Mouse (Mus musculus): ENCODE data around the gene Ank3. TPM values are rescaled to one million over a fixed set of nuclear protein-coding genes. Genes with fewer than 3 reads are reported as not detected.

The Ank3 gene
- total RNA-seq, 2 experiments from 2014 or later = 497 to 550 TPM

GRCm38 (mm10) chr10:69398197-69398762, 293 bp upstream of the Ank3 start:
- intact Hi-C loops (cut with DNase I) = no loop called here
- no peak for DNase-seq (ENCODE audit: low spot score in 2 of 2)

DNA sequence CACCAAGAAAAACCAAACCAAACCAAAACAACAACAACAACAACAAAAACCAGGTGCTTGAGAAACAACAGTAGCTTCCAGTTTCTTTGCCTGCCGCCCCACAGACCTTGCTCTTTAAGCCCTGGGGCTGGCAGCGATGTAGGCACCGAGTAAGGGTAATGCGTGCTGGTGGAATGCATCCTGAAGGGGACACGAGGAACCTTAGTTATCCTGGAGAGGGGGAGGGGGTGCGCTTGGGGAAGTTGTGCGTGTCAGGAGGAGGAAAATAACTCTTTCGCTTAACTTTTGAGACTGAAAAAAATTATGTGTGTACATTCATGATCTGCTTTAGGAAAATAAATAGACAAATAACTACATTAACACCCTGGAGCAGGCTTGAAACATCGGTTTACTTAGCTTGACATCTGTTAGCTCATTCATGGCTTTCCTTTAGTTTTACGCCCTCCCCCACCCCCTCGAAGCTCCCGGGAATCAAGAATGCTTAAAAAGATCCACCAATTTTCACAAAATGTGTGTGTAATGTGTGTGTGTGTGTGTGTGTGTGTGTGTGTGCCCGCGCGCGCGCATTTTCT, 1.3 kb downstream of the Ank3 start:
- DNase-seq (ENCODE audit: low spot score in 2 of 2) = no peak
- intact Hi-C loops (cut with DNase I) = no loop called here

GRCm38 (mm10) chr10:69405431-69405830, 6.9 kb downstream of the Ank3 start:
- intact Hi-C loops (cut with DNase I) = no loop called here
- DNase-seq (ENCODE audit: low spot score in 2 of 2) = no peak

GRCm38 (mm10) chr10:69414888-69415287, 16.3 kb downstream of the Ank3 start:
- intact Hi-C loops (cut with DNase I) = no loop called here
- no peak for DNase-seq (ENCODE audit: low spot score in 2 of 2)

GRCm38 (mm10) chr10:69418716-69419115, 20.1 kb downstream of the Ank3 start:
- intact Hi-C loops (cut with DNase I) = no loop called here
- DNase-seq (ENCODE audit: low spot score in 2 of 2) = no peak

DNA sequence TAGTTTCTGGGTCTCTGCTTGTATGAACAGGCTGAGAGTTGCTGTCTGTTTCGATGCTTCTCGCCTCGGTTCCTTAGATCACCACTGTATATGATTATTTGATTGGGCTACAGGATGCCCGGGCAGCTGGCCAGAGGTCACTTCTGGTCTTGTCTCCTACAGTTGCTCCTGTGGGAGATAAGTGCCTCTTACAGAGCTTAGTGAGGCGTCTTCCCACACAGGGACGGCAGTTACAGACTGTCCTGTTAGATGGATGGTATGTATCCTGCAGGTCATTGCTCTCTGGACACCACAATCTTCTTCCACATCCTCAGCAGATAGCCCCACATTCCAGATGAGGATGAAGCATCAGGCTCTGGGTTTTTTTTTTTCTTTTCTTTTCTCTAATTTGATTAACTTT, 21.7 kb downstream of the Ank3 start:
- intact Hi-C loops (cut with DNase I) = no loop called here
- no peak for DNase-seq (ENCODE audit: low spot score in 2 of 2)

DNA sequence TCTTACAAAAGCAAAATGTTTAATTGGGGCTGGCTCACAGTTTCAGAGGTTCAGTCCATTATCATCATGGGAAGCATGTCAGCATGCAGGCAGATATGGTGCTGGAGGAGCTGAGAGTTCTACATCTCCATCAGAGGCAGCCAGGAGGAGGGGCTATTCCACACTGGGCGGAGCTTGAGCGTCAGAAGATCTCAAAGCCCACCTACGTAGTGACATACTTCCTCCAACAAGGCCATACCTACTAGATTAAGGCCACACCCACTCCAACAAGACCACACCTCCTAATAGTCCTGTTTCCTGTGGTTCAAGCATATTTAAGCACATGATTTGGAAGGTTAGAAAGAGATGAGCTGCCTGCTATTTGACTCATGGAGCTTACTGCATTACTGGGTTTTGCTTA, 25.5 kb downstream of the Ank3 start:
- intact Hi-C loops (cut with DNase I) = no loop called here
- DNase-seq (ENCODE audit: low spot score in 2 of 2) = no peak

- no peak for DNase-seq (ENCODE audit: low spot score in 2 of 2)
- intact Hi-C loops (cut with DNase I) = no loop called here
Measured at GRCm38 (mm10) chr10:69430138-69430537, 31.6 kb downstream of the Ank3 start.

GRCm38 (mm10) chr10:69431101-69431500, 32.5 kb downstream of the Ank3 start:
- no peak for DNase-seq (ENCODE audit: low spot score in 2 of 2)
- intact Hi-C loops (cut with DNase I) = no loop called here

- no peak for DNase-seq (ENCODE audit: low spot score in 2 of 2)
- intact Hi-C loops (cut with DNase I) = no loop called here
Measured at GRCm38 (mm10) chr10:69435213-69435612, 36.6 kb downstream of the Ank3 start.

- DNase-seq (ENCODE audit: low spot score in 2 of 2) = no peak
- intact Hi-C loops (cut with DNase I) = no loop called here
Measured at GRCm38 (mm10) chr10:69439449-69439848, 40.9 kb downstream of the Ank3 start.

DNA sequence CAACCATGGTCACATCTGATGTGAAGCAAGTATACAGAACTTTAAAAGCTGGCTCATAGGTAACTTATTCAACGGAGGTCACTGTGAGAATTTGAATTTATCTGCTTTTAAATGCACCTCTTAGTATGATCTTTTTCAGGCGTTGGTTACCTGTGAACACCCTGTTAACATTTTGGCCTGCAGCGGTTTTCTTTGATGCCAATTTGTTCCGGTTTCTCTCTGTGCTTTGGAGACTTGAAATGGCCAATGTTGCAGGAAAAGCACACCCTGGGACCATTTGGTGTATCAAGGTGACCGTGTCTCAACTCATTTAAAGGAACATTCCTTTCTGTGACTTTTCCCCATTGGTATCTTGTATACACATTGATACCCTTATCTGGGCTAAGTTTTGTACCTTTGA, 46.0 kb downstream of the Ank3 start:
- DNase-seq (ENCODE audit: low spot score in 2 of 2) = no peak
- intact Hi-C loops (cut with DNase I) = no loop called here

- no peak for DNase-seq (ENCODE audit: low spot score in 2 of 2)
- intact Hi-C loops (cut with DNase I) = no loop called here
Measured at GRCm38 (mm10) chr10:69445951-69446350, 47.4 kb downstream of the Ank3 start.

DNA sequence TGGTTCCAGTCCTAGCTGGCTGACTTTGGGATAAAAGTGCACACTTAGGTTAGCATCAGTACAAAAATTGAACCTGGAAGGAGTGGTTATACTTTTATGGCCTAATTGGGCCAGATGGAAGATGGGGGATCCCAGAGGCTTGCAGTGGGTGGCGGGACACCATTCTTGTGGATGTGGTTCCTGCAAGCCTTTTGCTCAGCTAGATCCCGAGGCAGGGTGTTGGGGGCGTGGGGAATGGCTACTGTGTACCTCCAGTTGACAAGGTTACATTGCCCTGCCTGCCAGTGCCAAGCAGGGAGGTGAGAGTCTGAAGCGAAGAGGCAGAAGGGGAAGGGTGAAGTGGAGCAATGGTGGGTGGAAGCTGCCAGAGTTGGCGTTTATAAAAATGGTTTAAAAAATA, 48.0 kb downstream of the Ank3 start:
- intact Hi-C loops (cut with DNase I) = no loop called here
- DNase-seq (ENCODE audit: low spot score in 2 of 2) = no peak

DNA sequence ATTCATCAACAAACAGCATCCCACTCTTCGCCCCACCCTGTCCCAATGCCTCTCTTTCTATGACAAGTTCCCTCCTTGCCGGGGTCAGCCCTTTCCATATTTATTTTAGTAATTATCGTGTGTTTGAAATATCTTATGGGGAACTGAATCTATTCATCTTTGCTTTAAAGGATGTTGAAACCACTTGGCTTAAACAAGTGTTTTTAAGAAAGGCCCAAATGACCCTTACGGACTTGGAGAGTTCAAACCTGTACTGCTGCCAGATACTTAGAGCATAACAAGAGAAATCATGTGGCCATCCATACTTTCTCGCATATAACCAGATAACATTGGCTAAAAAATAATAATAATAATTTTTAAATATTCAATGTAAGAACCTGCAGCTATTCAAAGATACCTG, 48.7 kb downstream of the Ank3 start:
- intact Hi-C loops (cut with DNase I) = no loop called here
- no peak for DNase-seq (ENCODE audit: low spot score in 2 of 2)

DNA sequence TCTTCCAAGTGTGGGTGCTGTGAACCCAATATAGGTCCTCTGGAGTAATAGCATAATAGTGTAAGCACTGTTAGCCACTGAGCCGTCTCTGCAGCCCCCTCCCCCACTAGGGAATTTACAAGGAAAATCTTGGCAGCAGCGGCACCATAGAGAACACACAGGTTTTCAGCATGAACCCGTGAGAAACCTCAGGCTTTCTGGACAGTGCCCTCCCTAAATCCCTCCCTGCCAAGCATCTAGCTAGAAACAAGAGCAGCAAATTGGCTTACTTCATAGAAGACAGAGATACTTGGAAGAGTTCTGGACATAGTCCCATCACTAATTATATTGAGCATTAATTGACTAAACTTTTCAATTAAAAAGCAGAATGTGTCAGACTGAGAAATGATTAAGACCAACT, 49.6 kb downstream of the Ank3 start:
- intact Hi-C loops (cut with DNase I) = no loop called here
- no peak for DNase-seq (ENCODE audit: low spot score in 2 of 2)

DNA sequence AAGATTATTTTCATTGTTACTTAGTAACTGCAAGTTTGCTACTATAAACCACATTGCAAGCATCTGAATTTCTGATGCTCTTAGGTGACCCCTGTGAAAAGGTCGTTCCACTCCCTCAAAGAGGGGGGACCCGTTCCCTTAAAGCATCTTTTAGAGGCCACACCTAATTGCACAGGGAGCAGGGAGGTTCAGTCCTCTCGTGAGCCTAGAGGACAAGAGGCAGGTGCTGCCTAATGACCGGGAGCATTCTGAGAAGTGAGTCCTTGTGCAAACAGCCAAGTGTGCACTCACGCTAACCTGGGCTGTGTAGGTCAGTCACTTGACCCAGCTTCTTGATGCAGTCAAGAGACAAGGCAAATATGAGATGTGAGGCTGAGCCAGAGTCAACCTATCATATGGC, 52.4 kb downstream of the Ank3 start:
- intact Hi-C loops (cut with DNase I) = loop anchor here (5.0 to 10.0 kb wide), 3 partner anchors 81 to 514 kb away; no protein-coding TSS in a partner anchor
- no peak for DNase-seq (ENCODE audit: low spot score in 2 of 2)

DNA sequence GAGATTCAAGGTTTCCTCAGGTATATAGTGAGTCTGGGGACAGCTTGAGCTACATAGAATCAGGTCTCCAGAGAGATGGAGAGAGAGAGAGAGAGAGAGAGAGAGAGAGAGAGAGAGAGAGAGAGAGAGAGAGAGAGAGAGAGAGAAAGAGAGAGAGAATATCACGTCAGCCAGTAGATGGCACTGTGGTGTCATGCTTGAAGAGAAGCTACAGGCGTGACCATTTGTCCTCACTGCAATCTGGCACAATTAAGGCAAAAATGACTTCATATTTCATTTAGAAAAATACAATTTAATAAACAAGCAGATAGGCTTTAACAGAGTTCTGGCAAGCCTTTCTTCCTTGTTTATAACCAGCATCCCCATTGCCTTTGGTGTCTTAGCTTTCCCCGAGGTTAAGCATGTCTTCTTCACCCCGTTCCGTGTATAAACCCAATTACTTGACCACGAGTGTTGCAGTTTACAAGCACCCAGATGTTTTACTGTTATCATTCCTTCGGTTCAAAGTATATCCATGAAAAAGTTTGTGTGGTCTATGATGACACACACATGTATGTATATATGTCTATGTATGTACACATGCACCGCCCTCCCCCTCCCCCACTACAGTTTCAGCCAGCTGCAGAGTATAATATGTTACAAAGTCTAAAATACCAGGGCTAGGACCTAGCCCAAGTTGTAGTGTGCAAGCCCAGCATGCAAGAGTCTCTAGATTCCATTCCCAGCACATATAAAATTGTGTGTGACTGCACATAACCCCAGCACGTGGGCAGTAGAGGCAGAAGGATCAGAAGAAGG, 53.8 kb downstream of the Ank3 start:
- DNase-seq (ENCODE audit: low spot score in 2 of 2) = peak; percentile 72 to 78
- intact Hi-C loops (cut with DNase I) = loop anchor here (1.0 to 10.0 kb wide), 4 partner anchors 80 to 512 kb away; no protein-coding TSS in a partner anchor

DNA sequence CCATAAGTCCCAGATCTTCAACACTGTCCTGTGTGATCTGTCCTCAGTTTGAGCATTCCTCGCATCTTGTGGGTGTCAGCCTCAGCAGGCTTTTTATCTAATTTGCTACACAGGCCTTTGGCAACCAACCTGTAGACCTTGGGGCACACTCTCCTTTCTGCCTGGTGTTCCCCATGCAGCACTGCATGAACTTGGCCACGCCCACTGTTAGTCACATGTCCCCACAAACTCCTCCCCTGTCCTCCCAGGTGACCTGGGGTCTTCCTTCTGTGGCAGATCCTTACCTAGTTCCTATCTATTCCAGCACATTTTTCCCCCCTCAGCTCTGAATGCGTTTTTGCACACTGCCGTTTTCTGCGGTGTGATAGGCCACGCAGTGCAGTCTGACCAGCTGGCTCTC, 55.0 kb downstream of the Ank3 start:
- DNase-seq (ENCODE audit: low spot score in 2 of 2) = no peak
- intact Hi-C loops (cut with DNase I) = loop anchor here (5.0 to 10.0 kb wide), 3 partner anchors 79 to 511 kb away; no protein-coding TSS in a partner anchor

GRCm38 (mm10) chr10:69454480-69454879, 55.9 kb downstream of the Ank3 start:
- intact Hi-C loops (cut with DNase I) = loop anchor here (5.0 to 10.0 kb wide), 3 partner anchors 78 to 510 kb away; no protein-coding TSS in a partner anchor
- peak in 1 of 2 experiments; percentile 44 for DNase-seq (ENCODE audit: low spot score in 2 of 2)

GRCm38 (mm10) chr10:69464826-69465225, 66.3 kb downstream of the Ank3 start:
- peak in 1 of 2 experiments; percentile 32 for DNase-seq (ENCODE audit: low spot score in 2 of 2)

More at GRCm38 (mm10) chr10:69464826-69465225, 66.3 kb downstream of the Ank3 start:
- intact Hi-C loops (cut with DNase I) = loop anchor here (5.0 kb wide), 1 partner anchor 72 kb away; no protein-coding TSS in a partner anchor

Measured in left cerebral cortex, postnatal 25 days (tissue).